Mouse (Mus musculus) small intestine, adult 2 months (tissue): ENCODE measurements around the gene Efcc1. TPM values are rescaled to one million over a fixed set of nuclear protein-coding genes. Genes with fewer than 3 reads are reported as not detected.

Experiments
- H3K27ac ChIP-seq: fragments of 200-500 bp; 2 replicates; pipeline ENCODE4 v1.5.1; 2012; ENCODE audit warnings: low read depth, low read length, control low read depth, inconsistent platforms; ENCODE audit not compliant: insufficient read depth
- H3K27me3 ChIP-seq: fragments of 200-500 bp; 2 replicates; pipeline ENCODE4 v1.6.1; 2012; ENCODE audit warnings: mild to moderate bottlenecking, moderate library complexity, low read length, inconsistent platforms; ENCODE audit not compliant: control insufficient read depth, insufficient read depth
- H3K36me3 ChIP-seq: fragments of 200-500 bp; 2 replicates; pipeline ENCODE4 v1.6.1; 2012; ENCODE audit warnings: mild to moderate bottlenecking, low read length, control low read depth, inconsistent platforms; ENCODE audit not compliant: control insufficient read depth, insufficient read depth
- H3K4me1 ChIP-seq: fragments of 200-500 bp; 2 replicates; pipeline ENCODE4 v1.6.1; 2012; ENCODE audit warnings: low read length, inconsistent platforms, mixed read lengths; ENCODE audit not compliant: control insufficient read depth, insufficient read depth, insufficient read length
- H3K4me3 ChIP-seq: fragments of 200-500 bp; 2 replicates; pipeline ENCODE4 v1.5.1; 2012; ENCODE audit warnings: low read depth, mild to moderate bottlenecking, control low read depth, inconsistent platforms, low read length, moderate library complexity
- CTCF ChIP-seq: fragments of 200-500 bp; IDR thresholded peaks from 2 replicates; pipeline ENCODE4 v1.5.1; 2012; ENCODE audit warnings: low read depth, mild to moderate bottlenecking, control low read depth, inconsistent platforms, low read length, moderate library complexity, mixed read lengths; ENCODE audit not compliant: insufficient replicate concordance, insufficient read length; ENCODE audit errors: extremely low read depth
- POLR2A ChIP-seq: fragments of 200-500 bp; IDR thresholded peaks from 2 replicates; pipeline ENCODE4 v1.6.1; 2012; ENCODE audit warnings: low read depth, mild to moderate bottlenecking, control low read depth, inconsistent platforms, low read length, moderate library complexity
- WGBS: fragments of 180-500 bp; shearing (Covaris S2); methylation state at CpG from one replicate; pipeline ENCODE4 v1.1.7; 2018; 5-methylcytosine and 5-hydroxymethylcytosine counted together
- polyA plus RNA-seq: library from polyadenylated mRNA; depleted of rRNA; stranded (reverse); fragments of >200 nt; gene quantifications from 2 replicates; pipeline ENCODE4 v1.2.3, GENCODE M21; 2012

Efcc1 gene
- polyA plus RNA-seq, 1 experiment, result 4.0 TPM

DNA sequence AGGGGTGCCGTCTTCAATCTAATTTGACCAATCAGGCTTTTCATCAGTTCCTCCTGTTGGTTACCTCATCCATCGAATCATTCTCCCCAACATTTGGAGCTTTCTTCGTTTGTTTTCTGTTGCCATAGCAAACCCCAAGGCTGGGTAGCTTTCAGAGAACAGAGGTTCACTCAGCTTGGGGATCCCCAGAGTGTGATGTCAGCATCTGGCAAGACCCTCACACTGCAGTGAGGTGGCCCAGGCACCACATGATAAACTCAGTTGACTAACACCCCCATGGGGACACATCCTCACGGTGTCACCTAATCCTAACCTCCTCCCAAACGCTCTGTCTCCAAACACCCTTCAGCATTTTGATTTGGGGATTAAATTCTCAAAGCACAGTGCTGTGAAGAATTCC, 12.6 kb downstream of the Efcc1 start:
- Histone ChIP-seq H3K27me3 (no peaks in the 10 kb centered on the region), H3K27ac (no peak overlapping the region), H3K4me3 (no peak overlapping the region), H3K36me3 (no peaks in the 10 kb centered on the region), H3K4me1 (0 out of 2 replicates have a peak, but pooled peaks cover 2% of the 10 kb centered on the region)
- no peak for TF ChIP-seq POLR2A
- no peak for TF ChIP-seq CTCF
- WGBS, result 55% methylated on average over 5 of the region's 5 CpGs

GRCm38 (mm10) chr6:87744632-87745031, 14.0 kb downstream of the Efcc1 start:
- 0 out of 2 replicates have a peak, but pooled peaks cover 2% of the 10 kb centered on the region for H3K4me1 ChIP-seq
- H3K4me3 ChIP-seq, result no peak overlapping the region
- no peak overlapping the region for H3K27ac ChIP-seq
- no peak for TF ChIP-seq POLR2A
- no peak for TF ChIP-seq CTCF
- 72% methylated on average over 3 of the region's 3 CpGs for WGBS
- H3K36me3 ChIP-seq, result no peaks in the 10 kb centered on the region
- H3K27me3 ChIP-seq, result no peaks in the 10 kb centered on the region

GRCm38 (mm10) chr6:87745301-87745700, 14.6 kb downstream of the Efcc1 start:
- no peak for TF ChIP-seq CTCF
- TF ChIP-seq POLR2A, result no peak
- Histone ChIP-seq H3K36me3 (no peaks in the 10 kb centered on the region), H3K4me3 (no peak overlapping the region), H3K4me1 (0 out of 2 replicates have a peak, but pooled peaks cover 2% of the 10 kb centered on the region), H3K27me3 (no peaks in the 10 kb centered on the region), H3K27ac (0 out of 2 replicates have a peak overlapping the region, but pooled peaks have one; percentile 12)
- WGBS, result 26% methylated on average over 1 of the region's 1 CpGs

GRCm38 (mm10) chr6:87746059-87746458, 15.4 kb downstream of the Efcc1 start:
- 0 out of 2 replicates have a peak, but pooled peaks cover 2% of the 10 kb centered on the region for H3K4me1 ChIP-seq
- H3K27me3 ChIP-seq, result no peaks in the 10 kb centered on the region
- no peaks in the 10 kb centered on the region for H3K36me3 ChIP-seq
- TF ChIP-seq POLR2A (no peak), CTCF (no peak)
- WGBS, result 52% methylated on average over 3 of the region's 3 CpGs
- no peak overlapping the region for H3K4me3 ChIP-seq
- no peak overlapping the region for H3K27ac ChIP-seq

- 70% methylated on average over 2 of the region's 2 CpGs for WGBS
- Histone ChIP-seq H3K27ac (no peak overlapping the region), H3K4me3 (no peak overlapping the region), H3K27me3 (no peaks in the 10 kb centered on the region), H3K4me1 (0 out of 2 replicates have a peak, but pooled peaks cover 2% of the 10 kb centered on the region), H3K36me3 (no peaks in the 10 kb centered on the region)
- TF ChIP-seq CTCF (no peak), POLR2A (no peak)
Measured at GRCm38 (mm10) chr6:87746849-87747248, 16.2 kb downstream of the Efcc1 start.

DNA sequence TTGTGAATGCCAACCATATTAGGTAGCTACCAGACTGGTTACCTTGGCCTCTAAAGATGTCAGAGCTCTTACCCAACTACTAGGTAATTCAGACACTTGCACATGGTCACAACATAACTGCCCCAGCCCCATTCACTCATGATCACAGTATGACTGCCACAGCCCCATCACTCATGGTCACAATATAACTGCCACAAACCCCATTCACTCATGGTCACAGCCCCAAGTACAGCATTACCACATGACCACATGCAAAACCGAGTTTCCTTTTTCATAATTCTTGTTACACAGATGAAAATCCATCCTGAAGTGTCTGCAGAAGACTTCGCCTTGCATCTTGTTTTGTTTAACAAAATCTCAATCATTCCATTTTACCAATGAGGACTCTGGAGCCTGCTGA, 17.4 kb downstream of the Efcc1 start:
- H3K27ac ChIP-seq, result no peak overlapping the region

DNA sequence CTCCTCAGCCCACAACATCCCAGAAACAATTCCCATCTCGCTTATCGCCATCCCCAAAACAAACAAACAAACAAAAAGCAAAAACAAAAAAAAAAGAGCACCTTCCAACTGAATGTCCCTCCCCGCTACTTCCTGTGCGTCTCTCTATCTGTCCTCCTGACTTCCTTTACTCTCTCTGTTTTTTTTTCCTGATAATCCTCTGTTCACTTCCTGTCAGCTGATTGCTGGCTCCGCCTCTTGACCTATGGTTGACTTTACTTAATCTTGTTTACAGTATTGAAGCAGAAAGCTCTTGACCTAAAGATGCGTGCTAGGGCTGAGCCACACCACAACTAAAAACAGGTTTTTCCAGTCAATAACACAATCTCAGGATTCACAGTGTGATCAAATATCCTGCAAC, 17.9 kb downstream of the Efcc1 start:
- WGBS, result 78% methylated on average over 6 of the region's 6 CpGs
- no peak overlapping the region for H3K4me3 ChIP-seq
- TF ChIP-seq POLR2A, result no peak
- no peak for TF ChIP-seq CTCF
- H3K36me3 ChIP-seq, result no peaks in the 10 kb centered on the region
- no peaks in the 10 kb centered on the region for H3K27me3 ChIP-seq
- H3K27ac ChIP-seq, result no peak overlapping the region
- H3K4me1 ChIP-seq, result no peaks in the 10 kb centered on the region

More for the DNA sequence above, 17.4 kb downstream of the Efcc1 start:
- Histone ChIP-seq H3K27me3 (no peaks in the 10 kb centered on the region), H3K36me3 (no peaks in the 10 kb centered on the region), H3K4me1 (no peaks in the 10 kb centered on the region), H3K4me3 (no peak overlapping the region)
- WGBS, result 75% methylated on average over 2 of the region's 2 CpGs
- TF ChIP-seq POLR2A, result no peak
- no peak for TF ChIP-seq CTCF
